In genomic region chr11:77098332-77098972, GRCm38 (mm10) we compare ENCODE assay signal across 22 mouse cellular contexts. TPM values are rescaled to one million over a fixed set of nuclear protein-coding genes. Genes with fewer than 3 reads are reported as not detected.
A peak's percentile ranks its signal among the peaks of the same experiment; 100 is the strongest.
DNase-seq lines count a peak whose midpoint lies in the region; ATAC-seq and TF ChIP-seq lines count a peak whose summit lies in the region.
"Had no signal": no experiment of that assay in that cellular context is flagged by ENCODE, and none has a peak within 500 bp of the region (broad histone marks: within the 10 kb centered on the region; RNA-seq: fewer than 3 reads in every experiment).

No protein-coding gene starts in this region.

- WGBS in heart, embryonic 10.5 days: 68% methylated on average over 19 of the region's 19 CpGs
- 70% methylated on average over 19 of the region's 19 CpGs for WGBS in heart, embryonic 12.5 days
- 49% methylated on average over 19 of the region's 19 CpGs for WGBS in lung, embryonic 14.5 days
- 65% methylated on average over 19 of the region's 19 CpGs for WGBS in lung, adult 2 months

- H3K9ac ChIP-seq in heart, embryonic 12.5 days: no peak overlapping the region
- H3K9ac ChIP-seq in lung, embryonic 14.5 days: no peak overlapping the region
- H3K9ac ChIP-seq: forebrain, embryonic 13.5 days; forebrain, postnatal 0 days; heart, embryonic 15.5 days; hindbrain, embryonic 13.5 days had no signal

- no peak overlapping the region for H3K4me2 ChIP-seq in heart, embryonic 12.5 days
- no peak overlapping the region for H3K4me2 ChIP-seq in lung, embryonic 14.5 days
- H3K4me2 ChIP-seq: forebrain, embryonic 13.5 days; heart, embryonic 15.5 days; hindbrain, embryonic 13.5 days had no signal

- peak; percentile 47 for DNase-seq in heart, embryonic 10.5 days (ENCODE audit: low spot score)
- peak; percentile 17 for DNase-seq in lung, embryonic 14.5 days
- no peak for DNase-seq in lung, adult 2 months
- DNase-seq in testis, postnatal 10 days (ENCODE audit: low spot score): no peak
- DNase-seq in kidney, adult 8-10 months: no peak
- DNase-seq: adrenal gland, adult 2 months; adrenal gland, postnatal 25 days; cerebellum, adult 18-20 months; cerebellum, adult 9-11 months; cerebellum, postnatal 36 days; forebrain, postnatal 0 days; gastrocnemius, postnatal 14 days; heart, postnatal 14 days had no signal

- no peaks in the 10 kb centered on the region for H3K9me3 ChIP-seq in heart, embryonic 10.5 days
- no peaks in the 10 kb centered on the region for H3K9me3 ChIP-seq in heart, embryonic 12.5 days (replicated peaks)
- no peaks in the 10 kb centered on the region for H3K9me3 ChIP-seq in lung, embryonic 14.5 days (ENCODE audit: low read depth, low read length)
- H3K9me3 ChIP-seq: embryonic facial prominence, embryonic 10.5 days; forebrain, embryonic 13.5 days; heart, embryonic 15.5 days; hindbrain, embryonic 13.5 days had no signal

- TF ChIP-seq POLR2A in lung, adult 2 months (IDR thresholded peaks at IDR 0.05; ENCODE audit: borderline replicate concordance, extremely low read depth, low read depth, low read length): no peak
- TF ChIP-seq POLR2A in testis, adult 2 months (IDR thresholded peaks at IDR 0.05; ENCODE audit: control insufficient read depth, low read depth, low read length): no peak

- ATAC-seq in heart, embryonic 12.5 days (ENCODE audit: insufficient number of reproducible peaks, low FRiP score): no peak
- no peak for ATAC-seq in lung, embryonic 14.5 days (ENCODE audit: insufficient read depth)
- ATAC-seq: activated CD4-positive, CD25-positive, alpha-beta regulatory T cell, adult 4 months; forebrain, embryonic 13.5 days; forebrain, postnatal 0 days; Patski had no signal

- no peak for TF ChIP-seq CTCF in lung, embryonic 14.5 days (IDR thresholded peaks at IDR 0.05; ENCODE audit: low read depth)
- TF ChIP-seq CTCF in lung, adult 2 months (IDR thresholded peaks at IDR 0.05; ENCODE audit: insufficient read depth, low read length): no peak
- TF ChIP-seq CTCF in testis, adult 2 months (IDR thresholded peaks at IDR 0.05; ENCODE audit: control insufficient read depth, insufficient read depth, insufficient replicate concordance, low read depth, low read length): no peak

- H3K36me3 ChIP-seq in heart, embryonic 10.5 days: no peaks in the 10 kb centered on the region
- no peaks in the 10 kb centered on the region for H3K36me3 ChIP-seq in heart, embryonic 12.5 days
- no peaks in the 10 kb centered on the region for H3K36me3 ChIP-seq in lung, embryonic 14.5 days (ENCODE audit: insufficient read depth)
- H3K36me3 ChIP-seq in testis, adult 2 months (ENCODE audit: control insufficient read depth, insufficient read depth, low read length): no peaks in the 10 kb centered on the region
- H3K36me3 ChIP-seq: embryonic facial prominence, embryonic 10.5 days; heart, embryonic 15.5 days; hindbrain, embryonic 13.5 days had no signal

- H3K27ac ChIP-seq in heart, embryonic 10.5 days: no peak overlapping the region
- no peak overlapping the region for H3K27ac ChIP-seq in heart, embryonic 12.5 days (ENCODE audit: poor library complexity, severe bottlenecking)
- H3K27ac ChIP-seq in lung, embryonic 14.5 days (ENCODE audit: low read depth): no peak overlapping the region
- H3K27ac ChIP-seq in testis, adult 2 months (ENCODE audit: control insufficient read depth, insufficient read depth, low read depth, low read length): no peak overlapping the region
- H3K27ac ChIP-seq: embryonic facial prominence, embryonic 10.5 days; forebrain, embryonic 13.5 days; heart, embryonic 15.5 days; hindbrain, embryonic 13.5 days had no signal

- peaks cover 6% of the 10 kb centered on the region; the same call in 1 of the 2 replicates for H3K27me3 ChIP-seq in heart, embryonic 10.5 days (ENCODE audit: insufficient read depth, poor library complexity, severe bottlenecking)
- 0 out of 2 replicates have a peak, but pooled peaks cover 3% of the 10 kb centered on the region for H3K27me3 ChIP-seq in heart, embryonic 12.5 days (replicated peaks)
- no peaks in the 10 kb centered on the region for H3K27me3 ChIP-seq in lung, embryonic 14.5 days (ENCODE audit: insufficient read depth, low read length)
- H3K27me3 ChIP-seq in testis, adult 2 months (ENCODE audit: control insufficient read depth, insufficient read depth, low read length): no peaks in the 10 kb centered on the region
- H3K27me3 ChIP-seq: CH12.LX; heart, embryonic 15.5 days; Patski had no signal

- no peak overlapping the region for H3K4me3 ChIP-seq in heart, embryonic 10.5 days
- H3K4me3 ChIP-seq in heart, embryonic 12.5 days: no peak overlapping the region
- no peak overlapping the region for H3K4me3 ChIP-seq in lung, embryonic 14.5 days (ENCODE audit: low read depth, low read length)
- no peak overlapping the region for H3K4me3 ChIP-seq in lung, adult 2 months (replicated peaks; ENCODE audit: extremely low read depth, low read depth, low read length)
- peak overlapping the region; percentile 25; the same call in 1 of the 2 replicates for H3K4me3 ChIP-seq in testis, adult 2 months (ENCODE audit: control insufficient read depth, low read depth, low read length)
- H3K4me3 ChIP-seq: embryonic facial prominence, embryonic 10.5 days; forebrain, embryonic 13.5 days; heart, embryonic 15.5 days; hindbrain, embryonic 13.5 days had no signal

- peaks cover 15% of the 10 kb centered on the region for H3K4me1 ChIP-seq in heart, embryonic 10.5 days
- H3K4me1 ChIP-seq in heart, embryonic 12.5 days (replicated peaks): peaks cover 11% of the 10 kb centered on the region
- H3K4me1 ChIP-seq in lung, embryonic 14.5 days (ENCODE audit: insufficient read depth): peaks cover 7% of the 10 kb centered on the region; the same call in 1 of the 2 replicates
- no peaks in the 10 kb centered on the region for H3K4me1 ChIP-seq in lung, adult 2 months (ENCODE audit: control insufficient read depth, insufficient read depth, low read length)
- no peaks in the 10 kb centered on the region for H3K4me1 ChIP-seq in testis, adult 2 months (ENCODE audit: control insufficient read depth, insufficient read depth, low read length)
- H3K4me1 ChIP-seq: forebrain, embryonic 13.5 days had no signal

RNA-seq across cellular contexts. Expression of gene Nsrp1, which starts 20.2 kb away (rescaled TPM):
- 42.5 and 51.3 TPM in 2 replicates for polyA plus RNA-seq in heart, embryonic 10.5 days (2016; fragmentation: Nextera tagmentation; extraction: Ambion mirVana)
- 42.9 and 52.8 TPM in 2 replicates for polyA plus RNA-seq in heart, embryonic 12.5 days (2016; fragmentation: Nextera tagmentation; extraction: Ambion mirVana)
- polyA plus RNA-seq in lung, embryonic 14.5 days (2014; fragmentation: Nextera tagmentation; extraction: Ambion mirVana): 58.2 and 65.8 TPM in 2 replicates
- 0.78 and 1.8 TPM in 2 replicates for polyA plus RNA-seq in lung, adult 2 months (2012; rRNA removed)
- 3.4 and 4.9 TPM in 2 replicates for polyA plus RNA-seq in testis, adult 2 months (2012; rRNA removed)

Comparison
In these comparisons a context has a peak if more than half of its experiments do, and no peak if none do; other contexts are left out.
1. DNase-seq: peak in heart, embryonic 10.5 days (single experiment) and lung, embryonic 14.5 days (single experiment); none in lung, adult 2 months (single experiment), testis, postnatal 10 days (single experiment) and kidney, adult 8-10 months (0 of 2).